Mouse (Mus musculus) forebrain, postnatal 0 days (tissue): ENCODE measurements around the gene Lman1l. TPM values are rescaled to one million over a fixed set of nuclear protein-coding genes. Genes with fewer than 3 reads are reported as not detected.
A peak's percentile ranks its signal among the peaks of the same experiment; 100 is the strongest.

ENCODE experiments used
- ATAC-seq: fragments of 200-750 bp; cut with Nextera tagmentation; 2 replicates; pipeline ENCODE4 v1.8.0; 2017; ENCODE audit warnings: mild to moderate bottlenecking, moderate library complexity
- DNase-seq: peaks from one replicate; pipeline ENCODE4 v3.0.0-alpha.2; 2015
- H3K27ac ChIP-seq: fragments of 300-500 bp; sonication (generic); 2 replicates; pipeline ENCODE4 v1.5.1; 2014; ENCODE audit warnings: low read depth, mild to moderate bottlenecking, antibody characterized with exemption, low read length, moderate library complexity, mixed read lengths
- H3K27me3 ChIP-seq: fragments of 300-500 bp; sonication (generic); 2 replicates; pipeline ENCODE4 v1.6.1; 2014; ENCODE audit warnings: mild to moderate bottlenecking, low read length, mixed read lengths; ENCODE audit not compliant: insufficient read depth
- H3K36me3 ChIP-seq: fragments of 300-500 bp; sonication (generic); 2 replicates; pipeline ENCODE4 v1.6.1; 2014; ENCODE audit warnings: mild to moderate bottlenecking, moderate library complexity; ENCODE audit not compliant: insufficient read depth
- H3K4me1 ChIP-seq: fragments of 300-500 bp; sonication (generic); 2 replicates; pipeline ENCODE4 v1.6.1; 2014; ENCODE audit warnings: antibody characterized with exemption; ENCODE audit not compliant: insufficient read depth
- H3K4me2 ChIP-seq: fragments of 300-500 bp; sonication (generic); 2 replicates; pipeline ENCODE4 v1.6.1; 2014; ENCODE audit warnings: low read depth, mild to moderate bottlenecking, moderate library complexity
- H3K4me3 ChIP-seq: fragments of 300-500 bp; sonication (generic); 2 replicates; pipeline ENCODE4 v1.5.1; 2014; ENCODE audit warnings: low read depth, low read length, mixed read lengths
- H3K9ac ChIP-seq: fragments of 300-500 bp; sonication (generic); 2 replicates; pipeline ENCODE4 v1.6.1; 2014; ENCODE audit warnings: mild to moderate bottlenecking
- H3K9me3 ChIP-seq: fragments of 300-500 bp; sonication (generic); 2 replicates; pipeline ENCODE4 v1.6.1; 2016; ENCODE audit warnings: low read length
- CTCF ChIP-seq: sonication (generic); IDR thresholded peaks from 2 replicates; pipeline ENCODE4 v1.5.1; 2016; ENCODE audit warnings: antibody characterized with exemption, control low read depth, low read depth
- WGBS: fragments of 180-500 bp; shearing (Covaris S2); extraction: QIAGEN DNeasy Blood & Tissue Kit; methylation state at CpG from one replicate; pipeline ENCODE4 v1.1.7; 2014; 5-methylcytosine and 5-hydroxymethylcytosine counted together
- polyA plus RNA-seq: library from polyadenylated mRNA; unstranded; fragments of >200 nt; fragmentation: Nextera tagmentation; extraction: Ambion mirVana; gene quantifications from 2 replicates; pipeline ENCODE4 v1.2.1, GENCODE M21; 2015
- total RNA-seq: library from RNA; depleted of rRNA; stranded (reverse); fragments of >200 nt; gene quantifications from 2 replicates; pipeline ENCODE4 v1.2.3, GENCODE M21; 2014

The Lman1l gene
- total and polyA plus RNA-seq, 2 experiments from 2014 or later, result not detected

DNA sequence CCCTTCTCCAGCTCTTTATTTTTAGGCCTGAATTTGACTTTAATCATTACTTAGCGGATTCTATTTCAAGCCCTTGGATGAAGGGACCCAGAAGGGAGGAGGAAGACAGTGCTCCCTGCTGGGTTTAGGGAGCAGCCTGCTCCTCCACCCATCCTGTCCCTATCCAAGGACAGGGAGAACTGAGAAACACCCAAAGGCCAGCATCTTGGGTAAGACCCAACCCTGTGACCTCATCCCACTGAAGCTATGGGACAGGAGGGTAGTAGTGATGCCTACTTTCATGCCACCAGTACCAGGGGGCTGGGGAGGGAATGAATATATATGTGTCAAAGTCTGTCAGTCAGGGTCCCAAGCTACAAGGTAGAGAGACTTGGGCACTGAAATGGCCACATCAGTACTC, 20.4 kb upstream of the Lman1l start:
- Histone ChIP-seq H3K36me3 (no peaks in the 10 kb centered on the region; the same call in 1 of the 2 replicates), H3K9ac (0 out of 2 replicates have a peak overlapping the region, but pooled peaks have one; percentile 10), H3K9me3 (no peaks in the 10 kb centered on the region), H3K27ac (no peak overlapping the region), H3K4me1 (peaks cover 45% of the 10 kb centered on the region), H3K4me2 (0 out of 2 replicates have a peak overlapping the region, but pooled peaks have one; percentile 21), H3K4me3 (no peak overlapping the region), H3K27me3 (no peaks in the 10 kb centered on the region)
- DNase-seq (no peak), ATAC-seq (no peak)
- WGBS, result 68% methylated on average over 1 of the region's 1 CpGs
- TF ChIP-seq CTCF, result no peak

DNA sequence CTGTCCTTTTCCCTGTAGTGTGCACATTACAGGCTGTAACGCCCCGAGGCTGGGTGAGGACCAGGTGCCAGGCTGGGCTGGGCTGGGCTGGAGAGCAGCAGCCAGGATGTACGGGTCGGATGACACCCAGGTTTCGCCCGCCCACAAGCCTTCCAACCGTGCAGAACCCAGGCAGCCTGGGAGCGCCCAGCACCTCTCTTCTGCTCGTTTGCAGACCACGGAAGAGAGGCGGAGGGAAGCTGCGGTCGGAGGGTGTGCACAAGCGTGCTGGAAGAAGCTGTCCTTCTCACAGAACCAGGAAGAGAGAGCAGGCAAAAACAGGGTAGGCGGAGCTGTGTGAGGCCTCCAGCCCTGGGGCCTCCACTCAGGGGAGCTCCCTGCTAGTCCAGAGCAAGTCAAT, 19.8 kb upstream of the Lman1l start:
- WGBS, result 42% methylated on average over 15 of the region's 15 CpGs
- peak overlapping the region; percentile 21; the same call in 1 of the 2 replicates for H3K4me2 ChIP-seq
- H3K4me3 ChIP-seq, result no peak overlapping the region
- no peak for DNase-seq
- H3K27me3 ChIP-seq, result no peaks in the 10 kb centered on the region
- no peaks in the 10 kb centered on the region; the same call in 1 of the 2 replicates for H3K36me3 ChIP-seq
- peak overlapping the region; percentile 45; the same call in 1 of the 2 replicates for H3K27ac ChIP-seq
- ATAC-seq, result no peak
- H3K9ac ChIP-seq, result 0 out of 2 replicates have a peak overlapping the region, but pooled peaks have one; percentile 22
- H3K9me3 ChIP-seq, result no peaks in the 10 kb centered on the region
- no peak for TF ChIP-seq CTCF
- H3K4me1 ChIP-seq, result peaks cover 45% of the 10 kb centered on the region

DNA sequence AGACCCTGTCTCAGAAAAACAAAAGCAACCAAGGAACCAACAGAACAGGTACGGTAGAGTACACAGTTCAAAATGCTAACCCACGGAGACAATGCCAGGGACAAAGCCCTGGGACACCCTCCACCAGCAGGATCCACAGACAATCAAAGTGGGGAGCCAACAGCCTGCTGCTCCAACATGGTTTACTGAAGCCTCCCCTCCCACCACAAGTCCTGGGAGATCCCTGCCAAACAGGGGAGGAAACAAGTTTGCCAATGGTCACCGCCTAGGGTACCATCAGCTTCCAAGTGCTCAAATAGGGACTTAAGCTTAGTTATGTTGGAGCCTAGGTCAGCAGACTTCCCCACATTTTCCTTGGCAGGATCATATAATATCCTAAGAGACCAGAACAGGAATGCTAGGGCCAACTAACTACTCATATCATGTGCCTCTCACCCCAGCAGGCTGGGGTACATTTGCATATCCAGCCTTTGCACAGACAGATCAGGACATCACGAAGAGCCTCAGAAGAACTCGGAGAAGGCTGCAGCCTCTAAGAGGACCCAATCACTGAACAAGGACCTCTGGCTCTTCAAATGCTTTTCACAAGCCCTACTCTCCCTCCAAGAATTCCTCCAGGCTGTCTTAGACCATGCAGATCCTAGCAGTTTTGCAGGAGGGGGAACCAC, 19.2 kb upstream of the Lman1l start:
- WGBS, result 64% methylated on average over 5 of the region's 5 CpGs
- peak overlapping the region; percentile 21; the same call in 1 of the 2 replicates for H3K4me2 ChIP-seq
- no peaks in the 10 kb centered on the region for H3K9me3 ChIP-seq
- H3K27ac ChIP-seq, result peak overlapping the region; percentile 45; the same call in 1 of the 2 replicates
- no peaks in the 10 kb centered on the region; the same call in 1 of the 2 replicates for H3K36me3 ChIP-seq
- peaks cover 45% of the 10 kb centered on the region for H3K4me1 ChIP-seq
- peak overlapping the region; percentile 22; the same call in 1 of the 2 replicates for H3K9ac ChIP-seq
- H3K27me3 ChIP-seq, result no peaks in the 10 kb centered on the region
- no peak overlapping the region for H3K4me3 ChIP-seq
- no peak for ATAC-seq
- TF ChIP-seq CTCF, result no peak
- DNase-seq, result no peak

DNA sequence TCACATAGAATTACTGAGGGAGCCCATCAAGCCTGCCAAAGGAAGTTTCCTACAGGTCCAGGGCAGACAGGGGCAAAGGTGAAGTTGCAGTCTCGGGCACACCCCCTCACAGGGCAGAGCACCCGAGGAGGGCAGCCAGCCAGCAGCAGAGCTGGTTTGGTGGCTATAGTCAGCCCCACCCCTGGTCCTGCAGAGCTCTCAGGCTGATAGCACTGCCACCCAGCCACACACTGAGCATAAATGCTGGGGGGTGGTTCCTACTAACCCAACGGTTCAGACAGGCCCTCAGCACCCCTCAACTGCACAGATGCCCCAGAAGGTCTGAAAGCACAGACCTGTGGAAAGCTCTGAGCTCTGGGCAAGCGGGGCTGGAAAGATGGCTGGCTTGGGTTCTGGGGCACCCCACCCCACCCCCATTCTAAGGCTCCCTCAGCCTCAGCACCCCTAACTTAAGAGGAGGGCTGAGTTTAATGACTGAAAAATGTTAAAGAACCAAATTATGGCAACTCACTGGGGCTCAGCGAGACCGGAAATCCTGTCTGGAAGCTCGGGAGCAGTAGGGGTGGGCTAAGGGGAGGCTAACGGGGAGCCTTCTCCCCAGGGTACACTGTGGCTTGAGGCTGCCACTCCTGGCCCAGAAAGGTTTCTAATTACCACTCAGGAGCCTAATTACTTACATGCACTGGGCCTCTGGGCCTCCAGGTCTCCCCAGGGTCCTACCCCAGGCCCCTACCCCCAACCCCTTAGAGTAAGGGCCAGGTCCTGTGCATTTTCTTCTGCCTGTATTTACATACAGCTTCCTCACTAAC, 18.3 kb upstream of the Lman1l start:
- WGBS, result 52% methylated on average over 8 of the region's 8 CpGs
- Histone ChIP-seq H3K36me3 (no peaks in the 10 kb centered on the region; the same call in 1 of the 2 replicates), H3K27me3 (no peaks in the 10 kb centered on the region), H3K9me3 (no peaks in the 10 kb centered on the region), H3K4me1 (peaks cover 43% of the 10 kb centered on the region), H3K9ac (peak overlapping the region; percentile 39; the same call in 1 of the 2 replicates), H3K4me2 (no peak overlapping the region), H3K4me3 (no peak overlapping the region), H3K27ac (no peak overlapping the region)
- TF ChIP-seq CTCF, result no peak
- DNase-seq (no peak), ATAC-seq (no peak)

DNA sequence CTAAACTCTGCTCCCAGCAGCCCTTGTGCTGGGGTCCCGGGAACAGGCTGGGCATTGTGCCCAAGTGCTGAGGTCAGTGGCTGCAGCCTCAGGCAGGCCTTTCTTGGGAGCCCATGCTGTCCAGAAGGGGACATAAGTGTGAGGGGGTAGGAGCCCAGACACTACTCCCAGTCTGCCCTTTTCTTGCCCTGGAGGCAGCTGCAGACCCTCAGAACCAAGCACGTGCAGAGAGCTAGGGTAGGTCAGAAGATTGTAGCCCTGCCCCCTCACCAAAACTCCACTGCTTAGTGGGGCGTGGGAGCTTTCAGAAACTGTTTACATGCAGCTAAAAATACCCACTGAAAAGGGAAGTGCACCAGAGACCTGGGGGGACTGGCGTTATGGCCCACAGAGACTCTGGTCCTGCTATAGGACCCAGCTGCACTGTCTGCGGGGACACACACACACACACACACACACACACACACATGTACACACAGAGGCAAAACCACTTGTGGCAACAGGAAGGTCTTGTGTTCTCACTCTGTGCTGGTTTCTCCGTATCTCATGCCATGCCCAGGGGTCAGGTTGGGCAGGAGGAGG, 17.3 kb upstream of the Lman1l start:
- Histone ChIP-seq H3K4me1 (peaks cover 33% of the 10 kb centered on the region), H3K4me3 (no peak overlapping the region), H3K9me3 (no peaks in the 10 kb centered on the region), H3K27me3 (no peaks in the 10 kb centered on the region), H3K9ac (no peak overlapping the region), H3K36me3 (no peaks in the 10 kb centered on the region; the same call in 1 of the 2 replicates), H3K4me2 (no peak overlapping the region), H3K27ac (0 out of 2 replicates have a peak overlapping the region, but pooled peaks have one; percentile 40)
- ATAC-seq (0 out of 2 replicates have a peak, but pooled peaks have one; percentile 14), DNase-seq (no peak)
- 43% methylated on average over 6 of the region's 6 CpGs for WGBS
- TF ChIP-seq CTCF, result no peak

DNA sequence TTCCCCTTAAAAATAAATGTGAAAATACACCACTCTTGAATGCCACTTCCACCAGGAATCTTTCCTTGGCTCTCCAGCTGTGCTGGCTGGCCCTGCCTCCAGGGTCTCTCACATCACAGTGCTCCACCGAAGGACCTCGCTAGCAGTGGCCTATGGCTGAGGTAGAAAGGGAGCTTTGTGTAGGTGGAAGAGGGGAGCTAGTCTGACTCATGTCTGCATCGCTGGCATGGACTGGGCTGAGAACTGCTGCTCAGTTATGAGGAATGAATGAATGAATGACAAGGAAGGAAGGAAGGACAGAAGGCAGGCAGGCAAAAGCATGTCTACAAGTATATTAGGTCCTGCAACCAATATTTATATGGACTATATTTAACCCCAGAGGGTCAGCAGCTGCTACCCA, 16.7 kb upstream of the Lman1l start:
- no peaks in the 10 kb centered on the region for H3K9me3 ChIP-seq
- DNase-seq, result no peak
- H3K9ac ChIP-seq, result no peak overlapping the region
- TF ChIP-seq CTCF, result no peak
- H3K4me3 ChIP-seq, result no peak overlapping the region
- peaks cover 28% of the 10 kb centered on the region for H3K4me1 ChIP-seq
- no peak overlapping the region for H3K27ac ChIP-seq
- 55% methylated on average over 3 of the region's 3 CpGs for WGBS
- no peak overlapping the region for H3K4me2 ChIP-seq
- H3K36me3 ChIP-seq, result peaks cover 1% of the 10 kb centered on the region; the same call in 1 of the 2 replicates
- H3K27me3 ChIP-seq, result no peaks in the 10 kb centered on the region
- no peak for ATAC-seq
